Mouse (Mus musculus): ENCODE data around the gene Grik3. TPM values are rescaled to one million over a fixed set of nuclear protein-coding genes. Genes with fewer than 3 reads are reported as not detected.
A peak's percentile ranks its signal among the peaks of the same experiment; 100 is the strongest.
"Not testable (repeated sequence)": the region's sequence is repeated elsewhere in the genome, so short reads cannot be mapped to it uniquely, and the experiment has no call there.

Gene Grik3
- polyA plus RNA-seq, 1 experiment from 2014 or later, result 0.62 TPM

DNA sequence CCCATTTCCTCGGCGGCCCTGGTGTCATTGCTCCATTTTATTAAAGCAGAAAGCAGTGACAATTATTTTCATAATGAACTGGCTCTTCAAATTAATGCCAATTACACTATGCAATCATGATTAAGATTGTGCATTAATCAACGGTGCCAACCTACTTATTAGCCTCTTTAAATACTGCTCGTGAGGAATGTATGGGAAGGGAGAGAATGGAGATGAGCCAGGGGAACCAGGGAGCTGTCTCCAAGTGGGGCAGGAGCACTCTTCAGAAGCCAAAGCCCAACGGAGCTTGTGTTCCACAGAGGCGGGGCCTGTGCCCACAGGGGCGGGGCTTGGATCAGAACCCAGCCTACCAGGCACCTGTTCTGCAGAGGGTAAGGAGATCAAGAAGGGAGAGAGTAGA lies 114.0 kb downstream of the Grik3 start:
- Histone ChIP-seq H3K27me3 (peaks cover 4% of the 10 kb centered on the region; the same call in 1 of the 2 replicates), H3K9ac (no peak overlapping the region), H3K9me3 (no peaks in the 10 kb centered on the region), H3K4me1 (peaks cover 9% of the 10 kb centered on the region; the same call in 1 of the 2 replicates), H3K4me3 (no peak overlapping the region), H3K36me3 (no peaks in the 10 kb centered on the region), H3K4me2 (no peak overlapping the region), H3K27ac (no peak overlapping the region)
- 58% methylated on average over 7 of the region's 7 CpGs for WGBS
- ATAC-seq (ENCODE audit: insufficient number of reproducible peaks, insufficient read depth, low FRiP score, low TSS enrichment, low read depth), result 0 out of 2 replicates have a peak, but pooled peaks have one; percentile 32

DNA sequence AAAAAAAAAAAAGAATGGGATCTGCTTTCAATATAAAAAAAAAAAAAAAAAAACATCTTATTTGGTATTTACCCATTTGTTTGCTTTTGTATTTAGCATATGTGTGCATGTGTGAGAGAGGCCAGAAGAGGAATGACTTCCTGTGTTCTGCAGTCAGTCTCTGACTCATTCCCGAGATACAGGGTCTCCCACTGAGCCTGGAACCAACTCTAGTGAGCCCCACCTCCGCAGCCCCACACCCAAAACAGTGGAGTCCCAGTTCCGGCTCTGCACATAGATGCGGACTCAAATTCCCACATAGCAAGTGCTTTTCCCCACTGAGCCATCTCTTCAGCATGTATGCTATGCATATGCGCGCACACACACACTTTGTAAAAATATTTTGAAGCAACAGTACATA lies 115.6 kb downstream of the Grik3 start:
- H3K4me3 ChIP-seq, result no peak overlapping the region
- 0 out of 2 replicates have a peak, but pooled peaks cover 1% of the 10 kb centered on the region for H3K4me1 ChIP-seq
- WGBS, result 74% methylated on average over 6 of the region's 6 CpGs
- H3K9ac ChIP-seq, result no peak overlapping the region
- no peaks in the 10 kb centered on the region; the same call in 1 of the 2 replicates for H3K27me3 ChIP-seq
- no peak overlapping the region for H3K4me2 ChIP-seq
- H3K27ac ChIP-seq, result no peak overlapping the region
- no peaks in the 10 kb centered on the region for H3K36me3 ChIP-seq
- no peaks in the 10 kb centered on the region for H3K9me3 ChIP-seq
- ATAC-seq (ENCODE audit: insufficient number of reproducible peaks, insufficient read depth, low FRiP score, low TSS enrichment, low read depth), result no peak

DNA sequence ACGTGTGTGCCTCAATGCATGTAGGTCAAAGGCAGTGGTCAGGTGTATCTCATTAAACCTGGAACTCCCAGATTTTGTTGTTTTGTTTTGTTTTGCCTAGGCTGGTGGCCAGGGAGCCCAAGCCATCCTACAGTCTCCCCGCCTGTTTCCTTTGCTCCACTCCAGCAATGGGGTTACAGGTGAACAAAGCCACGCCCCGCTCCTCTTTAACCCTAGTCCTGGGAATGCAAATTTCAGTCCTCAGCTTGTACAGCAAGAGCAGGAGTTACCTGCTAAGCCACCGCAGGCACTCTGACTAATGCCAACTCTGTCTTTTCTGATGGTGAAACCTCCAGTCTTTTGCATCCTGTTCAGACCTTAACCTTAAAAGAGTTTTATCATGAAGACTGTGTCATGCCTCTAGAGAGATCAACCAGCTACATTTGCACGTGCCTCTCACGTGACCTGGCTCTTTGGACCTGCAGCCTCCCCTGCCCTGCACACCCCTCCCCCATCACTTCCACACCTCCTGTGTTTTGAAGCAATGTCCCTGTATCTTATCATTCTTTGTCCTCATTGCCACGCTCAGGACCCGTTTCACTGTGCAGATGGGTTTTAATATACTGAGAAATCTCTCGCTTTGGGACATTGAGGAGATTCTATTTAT lies 117.0 kb downstream of the Grik3 start:
- Histone ChIP-seq H3K27me3 (no peaks in the 10 kb centered on the region; the same call in 1 of the 2 replicates), H3K4me3 (no peak overlapping the region), H3K9ac (no peak overlapping the region), H3K27ac (no peak overlapping the region), H3K4me2 (no peak overlapping the region), H3K4me1 (no peaks in the 10 kb centered on the region), H3K9me3 (no peaks in the 10 kb centered on the region), H3K36me3 (no peaks in the 10 kb centered on the region)
- ATAC-seq (ENCODE audit: insufficient number of reproducible peaks, insufficient read depth, low FRiP score, low TSS enrichment, low read depth), result no peak
- WGBS, result 56% methylated on average over 10 of the region's 10 CpGs

DNA sequence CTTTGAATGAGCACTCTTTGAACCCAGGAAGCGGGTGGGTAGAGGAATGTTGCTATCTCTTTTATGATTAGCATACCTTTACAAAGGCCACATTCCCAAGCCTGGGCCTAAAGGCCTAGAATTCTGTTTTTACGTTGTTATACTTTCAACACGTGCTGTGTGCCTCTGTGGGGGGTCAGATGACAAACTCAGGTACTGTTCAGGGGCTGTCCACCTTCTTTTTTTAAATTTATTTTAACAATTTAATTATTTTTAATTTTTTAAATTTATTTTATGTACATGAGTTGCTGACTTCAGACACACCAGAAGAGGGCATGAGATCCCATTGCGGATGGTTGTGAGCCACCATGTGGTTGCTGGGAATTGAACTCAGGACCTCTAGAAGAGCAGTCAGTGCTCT lies 118.4 kb downstream of the Grik3 start:
- WGBS, result 66% methylated on average over 3 of the region's 4 CpGs
- H3K4me2 ChIP-seq; H3K9me3 ChIP-seq; H3K9ac ChIP-seq; H3K36me3 ChIP-seq; H3K27ac ChIP-seq; H3K27me3 ChIP-seq; H3K4me3 ChIP-seq; H3K4me1 ChIP-seq; ATAC-seq (ENCODE audit: insufficient number of reproducible peaks, insufficient read depth, low FRiP score, low TSS enrichment, low read depth): not testable (repeated sequence)

DNA sequence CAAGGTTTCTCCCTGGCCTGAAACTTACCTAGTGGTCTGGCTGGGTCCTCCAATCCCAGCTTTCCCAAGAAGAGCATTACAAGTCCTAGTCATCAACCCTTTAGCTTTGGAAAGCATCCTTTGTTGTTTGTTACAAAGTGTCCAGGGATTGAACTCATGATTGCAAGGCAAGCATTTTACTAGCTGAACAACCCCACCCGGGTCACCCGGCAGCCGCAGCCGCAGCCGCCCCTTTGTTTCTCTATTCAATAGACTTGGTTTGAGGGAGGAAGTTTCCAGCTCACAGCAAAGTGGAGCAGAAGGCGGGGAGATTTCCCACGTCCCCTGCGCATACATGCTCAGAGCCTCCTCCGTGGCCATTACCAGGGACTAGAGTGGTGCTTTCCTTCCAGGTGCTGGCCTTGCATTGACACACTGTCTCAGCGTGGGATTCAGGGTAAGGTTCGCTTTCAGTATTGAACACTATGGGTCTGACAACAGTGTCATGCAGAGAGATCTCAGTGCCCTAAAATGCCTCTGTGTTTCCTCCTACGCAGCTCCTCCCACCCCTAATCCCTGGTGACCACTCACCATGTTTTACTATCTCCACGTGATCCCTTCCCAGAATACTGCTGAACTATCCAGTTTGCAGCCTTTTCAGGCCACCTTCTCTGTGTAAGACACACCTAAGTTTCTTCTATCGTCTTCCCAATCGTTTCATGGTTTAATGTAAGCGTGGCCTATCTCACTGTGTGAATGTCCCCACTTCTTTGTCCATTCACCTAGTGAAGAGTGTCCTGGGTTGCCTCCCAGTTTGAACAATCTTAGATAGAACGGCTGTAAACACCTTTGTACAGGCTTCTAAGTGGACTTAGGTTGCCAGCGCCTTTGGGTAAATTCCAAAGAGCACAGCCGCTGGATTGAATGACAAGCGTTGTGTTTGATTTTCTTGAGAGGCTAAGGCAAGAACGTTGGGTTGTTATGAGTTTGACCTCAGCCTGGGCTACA lies 119.1 kb downstream of the Grik3 start:
- H3K9ac ChIP-seq, result no peak overlapping the region
- no peak overlapping the region for H3K4me2 ChIP-seq
- no peak overlapping the region for H3K4me3 ChIP-seq
- H3K9me3 ChIP-seq, result no peaks in the 10 kb centered on the region
- H3K36me3 ChIP-seq, result no peaks in the 10 kb centered on the region
- H3K27ac ChIP-seq, result no peak overlapping the region
- H3K4me1 ChIP-seq, result no peaks in the 10 kb centered on the region
- 61% methylated on average over 21 of the region's 21 CpGs for WGBS
- H3K27me3 ChIP-seq, result no peaks in the 10 kb centered on the region; the same call in 1 of the 2 replicates
- ATAC-seq (ENCODE audit: insufficient number of reproducible peaks, insufficient read depth, low FRiP score, low TSS enrichment, low read depth), result no peak

DNA sequence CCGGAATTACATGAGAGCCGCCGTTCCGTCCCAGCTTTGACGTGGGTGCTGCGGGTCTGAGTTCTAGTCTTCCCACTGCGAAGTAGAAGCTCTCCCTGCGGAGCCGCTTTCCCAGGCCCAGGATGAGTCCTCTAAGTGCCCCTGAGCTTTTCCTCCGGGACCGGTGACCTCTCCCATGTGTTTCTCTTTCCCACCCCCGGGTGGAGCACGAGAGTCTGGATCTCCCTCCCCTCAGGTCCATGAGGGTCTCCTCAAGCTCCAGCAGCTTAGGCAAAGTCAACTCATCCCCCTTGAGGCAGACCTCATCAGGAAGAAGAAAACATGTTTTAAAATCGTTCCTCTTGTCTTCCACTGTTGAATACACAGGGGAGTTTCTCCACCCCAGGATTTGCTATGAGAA lies 127.4 kb downstream of the Grik3 start:
- 82% methylated on average over 14 of the region's 14 CpGs for WGBS
- no peak overlapping the region for H3K27ac ChIP-seq
- H3K4me1 ChIP-seq, result no peaks in the 10 kb centered on the region
- H3K36me3 ChIP-seq, result no peaks in the 10 kb centered on the region
- ATAC-seq (ENCODE audit: insufficient number of reproducible peaks, insufficient read depth, low FRiP score, low TSS enrichment, low read depth), result no peak
- H3K4me3 ChIP-seq, result no peak overlapping the region
- no peaks in the 10 kb centered on the region for H3K9me3 ChIP-seq
- H3K4me2 ChIP-seq, result no peak overlapping the region
- H3K9ac ChIP-seq, result no peak overlapping the region
- H3K27me3 ChIP-seq, result no peaks in the 10 kb centered on the region

DNA sequence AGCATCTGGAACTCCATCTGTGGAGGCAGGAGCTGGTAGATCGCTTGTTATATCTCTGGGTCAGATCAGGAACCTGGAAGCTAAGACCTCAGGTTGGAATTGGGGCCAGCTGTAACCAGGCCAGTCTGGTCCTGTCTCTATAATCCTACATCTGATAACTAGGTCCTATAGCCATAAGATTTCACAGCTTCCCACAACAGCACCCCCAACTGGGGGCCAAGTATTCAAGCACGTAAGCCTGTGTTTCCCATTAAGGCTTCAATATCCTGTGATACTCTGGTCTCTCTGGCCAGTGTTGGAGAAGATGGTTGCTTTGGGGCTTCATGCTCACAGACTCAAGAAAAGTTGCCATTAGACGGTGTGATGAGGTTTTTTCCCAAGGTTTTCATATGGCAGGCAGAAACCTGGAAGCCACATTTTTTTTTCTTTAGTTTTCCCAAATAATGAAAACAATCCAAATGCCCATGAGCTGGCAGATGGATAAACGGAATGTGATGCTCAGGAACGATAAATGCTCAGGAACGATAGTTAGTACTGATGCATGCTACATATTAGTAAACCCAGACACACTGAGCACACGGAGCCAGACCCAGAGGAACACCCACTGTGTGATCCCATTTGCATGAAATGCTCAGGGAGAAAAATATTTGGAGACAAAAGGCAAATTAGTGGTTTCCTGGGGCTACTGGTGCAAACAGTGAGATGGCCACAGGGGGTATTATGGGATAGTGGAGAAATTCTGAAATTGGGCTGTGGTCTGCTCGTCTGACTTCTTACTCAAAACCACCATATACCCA lies 128.2 kb downstream of the Grik3 start:
- ATAC-seq (ENCODE audit: insufficient number of reproducible peaks, insufficient read depth, low FRiP score, low TSS enrichment, low read depth), result no peak
- no peak overlapping the region for H3K4me3 ChIP-seq
- WGBS, result 61% methylated on average over 8 of the region's 8 CpGs
- no peak overlapping the region for H3K9ac ChIP-seq
- H3K9me3 ChIP-seq, result no peaks in the 10 kb centered on the region
- peaks cover 4% of the 10 kb centered on the region; the same call in 1 of the 2 replicates for H3K4me1 ChIP-seq
- no peaks in the 10 kb centered on the region for H3K36me3 ChIP-seq
- H3K4me2 ChIP-seq, result no peak overlapping the region
- no peak overlapping the region for H3K27ac ChIP-seq
- no peaks in the 10 kb centered on the region for H3K27me3 ChIP-seq

DNA sequence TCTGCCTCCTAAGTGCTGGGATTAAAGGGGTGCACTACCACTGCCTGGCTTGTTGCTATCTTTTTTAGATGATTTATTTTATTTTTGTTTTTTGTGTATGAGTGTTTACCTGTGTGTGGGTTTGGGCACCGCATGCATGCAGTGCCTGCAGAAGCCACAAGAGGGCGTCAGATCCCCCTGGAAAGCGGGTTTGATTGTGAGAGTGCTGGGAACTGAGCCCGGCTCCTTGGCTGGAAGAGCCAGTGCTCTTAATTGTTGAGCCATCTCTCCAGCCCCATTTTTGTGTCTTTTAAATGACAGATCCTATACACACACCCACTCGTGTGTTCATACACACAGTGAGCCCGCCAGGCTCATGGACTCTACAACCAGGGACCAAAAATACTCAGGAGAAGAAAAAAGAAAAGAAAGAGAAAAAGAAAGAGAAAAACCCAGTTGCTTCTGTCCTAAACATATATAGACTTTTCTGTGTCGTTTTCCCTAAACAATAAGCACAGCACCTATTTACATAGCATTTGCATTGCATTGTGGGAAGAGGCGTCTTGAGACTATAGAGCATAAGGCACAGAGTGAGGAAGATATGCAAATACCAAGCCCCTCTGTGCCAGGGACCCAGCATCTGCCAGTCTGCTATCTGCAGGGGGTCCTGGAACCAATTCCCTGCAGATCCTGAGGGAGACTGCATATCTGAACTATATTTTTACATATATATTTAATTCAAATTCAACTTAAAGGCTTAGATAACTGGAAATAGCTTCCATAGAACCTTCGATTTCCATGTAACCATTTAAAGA lies 134.6 kb downstream of the Grik3 start:
- Histone ChIP-seq H3K27me3 (0 out of 2 replicates have a peak, but pooled peaks cover 2% of the 10 kb centered on the region), H3K36me3 (no peaks in the 10 kb centered on the region), H3K4me2 (no peak overlapping the region), H3K4me1 (peaks cover 18% of the 10 kb centered on the region), H3K9ac (no peak overlapping the region), H3K4me3 (no peak overlapping the region), H3K9me3 (no peaks in the 10 kb centered on the region), H3K27ac (no peak overlapping the region)
- ATAC-seq (ENCODE audit: insufficient number of reproducible peaks, insufficient read depth, low FRiP score, low TSS enrichment, low read depth), result no peak
- 88% methylated on average over 9 of the region's 9 CpGs for WGBS

DNA sequence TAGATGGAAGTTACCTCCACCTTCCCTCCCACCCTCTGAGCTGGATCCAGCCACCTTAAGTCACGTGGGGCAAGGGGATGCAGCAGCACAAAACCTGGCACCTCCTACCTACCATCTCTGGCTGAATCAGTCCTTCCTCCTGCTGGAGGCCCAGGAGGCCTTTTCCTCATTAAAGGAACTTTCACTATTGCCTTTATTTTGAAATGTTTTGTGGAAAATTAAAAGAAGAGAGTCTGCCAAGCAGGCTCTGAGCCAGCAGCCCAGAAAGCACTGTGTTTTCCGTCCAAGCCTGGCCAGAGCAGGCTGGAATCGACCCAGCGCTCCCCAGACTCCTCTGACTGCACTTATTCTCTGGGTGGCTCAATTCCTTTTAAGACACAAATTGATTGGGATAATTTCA lies 139.0 kb downstream of the Grik3 start:
- Histone ChIP-seq H3K4me3 (no peak overlapping the region), H3K4me2 (no peak overlapping the region), H3K9me3 (no peaks in the 10 kb centered on the region), H3K36me3 (no peaks in the 10 kb centered on the region), H3K4me1 (peaks cover 14% of the 10 kb centered on the region; the same call in 1 of the 2 replicates), H3K9ac (no peak overlapping the region), H3K27ac (peak overlapping the region; percentile 22; the same call in 1 of the 2 replicates), H3K27me3 (0 out of 2 replicates have a peak, but pooled peaks cover 2% of the 10 kb centered on the region)
- no peak for ATAC-seq (ENCODE audit: insufficient number of reproducible peaks, insufficient read depth, low FRiP score, low TSS enrichment, low read depth)
- 60% methylated on average over 4 of the region's 4 CpGs for WGBS

DNA sequence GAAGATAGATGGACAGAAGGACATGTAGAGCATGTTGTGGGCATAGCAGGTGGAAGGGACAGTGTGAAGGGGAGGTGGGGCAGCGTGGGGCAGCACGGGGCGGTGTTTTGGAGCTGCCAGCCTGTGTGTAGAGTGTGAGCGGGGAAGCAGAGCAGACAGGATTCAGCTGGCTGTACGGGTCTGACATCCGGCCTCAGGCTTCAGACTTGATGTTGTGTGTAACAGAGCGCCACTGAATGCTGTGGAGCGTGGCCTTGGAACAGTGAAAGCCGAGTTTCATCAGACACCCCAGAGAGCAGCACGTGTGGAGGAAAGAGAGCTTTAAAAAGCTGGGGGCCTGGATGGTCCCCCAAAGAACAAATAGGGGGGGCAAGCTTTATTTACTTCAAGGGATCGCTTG lies 144.5 kb downstream of the Grik3 start:
- Histone ChIP-seq H3K9ac (no peak overlapping the region), H3K4me1 (peaks cover 19% of the 10 kb centered on the region), H3K27me3 (no peaks in the 10 kb centered on the region), H3K9me3 (no peaks in the 10 kb centered on the region), H3K36me3 (no peaks in the 10 kb centered on the region), H3K4me2 (no peak overlapping the region), H3K4me3 (no peak overlapping the region), H3K27ac (no peak overlapping the region)
- no peak for ATAC-seq (ENCODE audit: insufficient number of reproducible peaks, insufficient read depth, low FRiP score, low TSS enrichment, low read depth)
- 71% methylated on average over 11 of the region's 11 CpGs for WGBS

Measured in embryonic facial prominence, embryonic 13.5 days (tissue).